Mouse (Mus musculus): ENCODE results near the gene Cdkl5.
"Not testable (repeated sequence)": the region's sequence is repeated elsewhere in the genome, so short reads cannot be mapped to it uniquely, and the experiment has no call there.

Cdkl5 gene

DNA sequence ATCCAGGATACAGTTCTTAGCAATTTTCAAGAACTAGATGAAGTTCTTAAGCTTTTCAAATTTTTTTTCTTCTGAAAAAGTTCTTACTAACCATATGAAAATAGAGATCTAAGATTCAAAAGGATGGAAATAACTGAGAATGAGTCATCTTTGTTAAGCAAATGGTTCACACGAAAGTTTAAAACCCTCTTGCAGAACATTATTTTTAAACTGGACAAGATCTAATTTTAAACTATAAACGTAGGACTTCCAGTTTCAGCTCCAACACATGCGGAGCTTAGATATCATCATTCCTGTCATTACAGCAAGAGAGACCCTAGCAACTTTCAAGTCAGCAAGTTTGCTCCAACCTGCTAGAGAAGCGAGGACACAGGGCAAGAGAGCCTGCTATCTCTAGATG, 88.0 kb downstream of the Cdkl5 start:
- DNase-seq: no peak

GRCm38 (mm10) chrX:160905913-160906312, 88.6 kb downstream of the Cdkl5 start:
- DNase-seq: no peak

DNA sequence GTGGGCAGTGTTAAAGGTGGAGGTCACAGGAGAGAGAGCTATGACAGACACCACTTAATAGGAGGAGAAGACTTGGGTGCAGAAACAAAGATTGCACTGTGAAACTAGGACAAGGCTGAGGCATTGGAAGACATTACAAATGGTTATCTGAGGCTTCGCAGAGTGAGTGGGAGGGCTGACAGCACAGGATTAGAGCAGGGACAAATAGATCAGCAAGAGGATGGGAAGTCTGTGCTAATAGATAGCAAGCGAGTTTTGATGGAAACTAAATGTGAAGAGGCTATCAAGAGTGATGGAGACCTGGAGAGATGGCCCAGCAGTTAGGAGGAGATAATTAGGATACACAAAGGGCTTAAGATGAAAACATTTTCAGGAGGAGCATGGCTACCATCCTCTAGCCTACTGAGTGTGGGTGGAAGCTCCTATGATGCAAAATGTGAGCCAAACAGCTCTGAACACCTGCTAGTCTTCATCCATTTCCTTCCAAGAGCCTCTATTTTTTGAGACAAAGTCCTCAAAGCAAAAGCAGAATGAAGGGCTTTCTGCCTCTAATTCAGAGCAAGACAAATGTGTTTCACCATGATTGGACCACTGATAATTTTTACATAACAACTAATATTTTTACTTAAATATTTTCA, 89.3 kb downstream of the Cdkl5 start:
- DNase-seq: no peak

- DNase-seq: no peak
These were observed 93.4 kb downstream of the Cdkl5 start for GRCm38 (mm10) chrX:160901118-160901517.

GRCm38 (mm10) chrX:160892077-160892476, 102.4 kb downstream of the Cdkl5 start:
- no peak for DNase-seq

DNA sequence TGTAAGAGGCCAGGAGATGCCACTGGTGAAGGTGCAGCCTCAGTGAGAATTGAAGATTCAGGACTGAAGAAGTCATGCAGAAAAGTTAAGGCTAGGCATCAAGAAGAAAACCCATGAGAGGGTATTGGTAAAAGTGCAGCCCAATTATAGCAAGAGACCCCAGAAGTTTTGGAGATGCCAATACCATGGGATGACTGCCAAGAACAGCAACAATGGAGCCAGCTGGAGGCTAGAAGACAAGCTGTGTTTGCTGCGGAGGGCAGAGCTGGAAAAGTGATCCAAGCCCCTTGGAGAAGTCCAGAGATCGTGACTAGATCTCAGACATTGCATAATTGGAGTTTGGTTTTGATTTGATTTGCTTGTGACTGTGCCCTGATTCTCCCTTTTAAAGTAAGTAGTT, 108.2 kb downstream of the Cdkl5 start:
- DNase-seq: no peak

GRCm38 (mm10) chrX:160866576-160866975, 127.9 kb downstream of the Cdkl5 start:
- DNase-seq: no peak

DNA sequence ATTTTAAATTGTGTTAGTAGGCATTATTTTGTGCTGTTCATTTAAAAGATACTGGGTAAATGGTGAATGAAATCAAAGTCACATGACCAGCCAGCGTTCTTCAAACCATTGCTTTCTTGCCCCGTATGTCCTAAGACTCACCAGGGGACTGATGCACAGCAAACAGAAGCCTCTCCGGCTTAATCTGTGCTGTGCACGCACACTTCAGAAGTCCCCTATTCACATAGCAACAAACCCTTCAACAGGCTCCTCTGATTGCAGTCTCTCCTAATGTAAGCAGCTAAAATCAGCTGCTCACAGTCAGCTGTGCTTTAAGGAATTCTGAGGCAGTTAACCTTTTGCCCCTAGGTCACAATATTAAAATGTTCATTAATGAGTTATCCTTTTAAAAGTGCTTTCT, 129.5 kb downstream of the Cdkl5 start:
- no peak for DNase-seq

DNA sequence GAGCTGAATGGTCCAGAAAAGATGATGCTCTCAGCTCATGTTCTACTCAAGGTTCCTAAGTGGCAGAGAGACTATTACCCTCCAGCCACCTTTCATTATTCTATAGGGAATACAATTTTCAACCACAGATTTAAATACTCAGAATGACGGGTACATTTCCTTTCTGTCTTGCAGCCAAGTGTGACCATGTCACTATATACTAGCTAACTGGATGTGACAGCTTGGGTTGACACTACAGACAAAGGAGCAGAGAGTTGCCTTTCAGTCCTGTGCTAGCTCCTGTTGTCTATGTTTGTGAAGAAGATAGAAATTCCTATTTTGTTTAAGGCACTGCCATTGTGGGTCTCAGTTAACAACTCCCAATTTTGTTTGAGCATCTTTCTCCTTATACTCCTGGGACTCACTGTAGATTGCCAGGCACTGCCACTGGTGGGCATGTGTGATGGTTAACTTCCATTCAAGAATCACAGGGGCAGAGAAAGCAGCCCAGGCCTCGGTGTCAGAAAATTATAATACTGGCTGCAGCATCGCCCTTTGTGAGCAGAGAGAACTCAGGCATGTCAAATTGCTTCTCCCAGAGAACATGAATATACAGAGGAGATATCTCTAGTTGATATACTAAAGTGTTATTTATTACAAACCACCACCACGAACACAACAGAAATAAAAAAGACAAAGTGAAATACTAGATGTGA, 130.7 kb downstream of the Cdkl5 start:
- no peak for DNase-seq

DNA sequence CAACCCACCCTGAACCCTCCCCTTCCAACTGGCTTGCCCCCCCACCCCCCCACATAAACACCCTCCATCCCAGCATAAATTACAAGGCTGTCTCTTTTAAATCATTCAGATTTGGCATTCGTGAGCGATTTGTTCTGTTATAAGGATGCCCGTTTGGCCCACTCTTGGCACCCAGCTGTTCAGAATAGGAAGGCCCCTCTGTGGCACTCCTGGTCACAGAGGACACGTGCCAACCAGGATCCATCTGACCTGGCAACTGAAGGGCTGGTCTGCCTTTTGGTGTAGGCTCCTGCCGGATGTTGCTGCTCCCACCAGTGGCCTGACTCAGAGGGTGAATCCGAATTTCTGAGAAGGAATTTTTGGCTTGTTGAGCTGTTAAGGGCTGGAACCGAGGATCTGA, 186.3 kb downstream of the Cdkl5 start:
- DNase-seq: no peak

DNA sequence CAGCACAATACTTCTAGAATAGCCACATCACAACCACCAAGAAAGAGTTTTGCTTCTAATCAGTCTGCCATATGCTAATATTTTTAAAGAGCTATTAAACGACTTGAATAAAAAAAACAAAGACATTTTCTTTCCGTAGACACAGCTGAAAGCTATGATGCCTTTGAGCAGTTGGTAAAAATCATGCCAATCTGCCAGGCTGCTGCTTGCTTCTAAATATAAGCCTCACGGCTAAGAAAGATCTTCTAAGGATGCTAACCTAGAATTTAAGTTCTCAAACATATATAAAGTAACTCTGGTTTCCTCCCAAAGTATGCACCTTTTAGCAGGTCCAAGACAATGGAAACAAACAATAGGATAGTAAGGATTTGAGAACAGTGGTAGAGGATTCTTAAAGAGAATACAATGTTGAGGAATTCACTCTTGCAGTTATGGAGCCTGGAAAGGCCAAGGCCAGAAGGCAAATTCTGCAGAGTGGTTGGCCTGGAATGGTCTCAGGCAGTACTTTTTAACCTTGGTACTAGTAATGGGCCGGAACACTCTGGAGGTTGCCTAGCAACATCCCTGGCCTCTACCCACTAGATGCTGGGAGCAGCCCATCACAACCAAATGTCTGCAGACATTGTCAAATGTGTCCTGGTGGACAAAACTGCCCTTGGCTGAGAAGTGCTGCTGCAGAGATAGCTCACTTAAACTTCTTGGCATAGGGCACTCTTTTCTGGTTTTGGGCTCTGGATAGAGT, 189.9 kb downstream of the Cdkl5 start:
- DNase-seq: no peak

- DNase-seq: no peak
These were observed 199.6 kb downstream of the Cdkl5 start for GRCm38 (mm10) chrX:160794920-160795319.

DNA sequence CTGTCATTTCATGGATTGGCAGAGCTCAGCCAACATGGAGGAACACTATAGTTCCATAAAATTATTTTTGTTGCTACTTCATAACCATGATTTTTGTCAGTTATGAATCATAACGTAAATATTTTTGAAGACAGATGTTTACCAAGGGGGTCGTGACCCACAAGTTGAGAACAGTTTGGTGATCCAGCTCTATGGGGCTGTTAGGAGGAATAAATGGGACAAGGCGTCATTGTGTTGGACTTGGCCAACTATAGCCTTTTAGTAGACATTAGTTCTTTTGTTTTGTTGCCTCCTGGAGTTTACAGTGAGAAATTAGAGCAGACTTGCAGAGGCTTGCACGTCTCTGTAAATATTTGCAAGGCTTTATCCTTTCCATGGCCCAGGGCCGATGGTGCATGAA, 212.2 kb downstream of the Cdkl5 start:
- no peak for DNase-seq

- DNase-seq: no peak
These were observed 221.5 kb downstream of the Cdkl5 start for GRCm38 (mm10) chrX:160773033-160773432.

GRCm38 (mm10) chrX:160769622-160770021, 224.9 kb downstream of the Cdkl5 start:
- not testable (repeated sequence) for DNase-seq

DNA sequence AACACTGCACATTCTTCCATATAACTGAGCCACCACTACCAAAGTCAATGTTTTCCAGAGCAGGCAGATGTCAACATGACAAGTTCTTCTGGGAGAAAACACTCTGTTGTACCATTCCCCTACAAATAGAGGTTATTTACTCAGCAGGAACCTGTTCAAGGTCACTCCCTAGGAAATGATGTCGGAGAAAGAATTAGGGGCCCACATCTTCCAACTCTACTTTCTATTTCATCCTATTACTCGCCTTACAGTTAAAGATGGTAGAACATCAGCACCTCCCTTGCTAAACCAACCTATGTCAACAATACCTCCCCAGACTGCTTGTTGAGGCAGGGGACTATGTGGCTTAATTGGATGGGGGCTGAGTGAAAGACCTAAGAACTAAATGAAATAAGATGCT, 226.8 kb downstream of the Cdkl5 start, which contains the start of gene Rs1:
Rs1 (plus strand) TSS at position 301 of the 400 bp plus-strand sequence.
- DNase-seq: no peak

- DNase-seq: no peak
These were observed 228.3 kb downstream of the Cdkl5 start for GRCm38 (mm10) chrX:160766233-160766616.

- DNase-seq: peak; percentile 94 to 95
These were observed 228.9 kb downstream of the Cdkl5 start for GRCm38 (mm10) chrX:160765389-160766232.

GRCm38 (mm10) chrX:160750808-160751207, 243.7 kb downstream of the Cdkl5 start:
- no peak for DNase-seq

- no peak for DNase-seq
These were observed 245.9 kb downstream of the Cdkl5 start for GRCm38 (mm10) chrX:160748653-160749052.

GRCm38 (mm10) chrX:160745399-160745798, 249.1 kb downstream of the Cdkl5 start:
- DNase-seq: no peak

DNA sequence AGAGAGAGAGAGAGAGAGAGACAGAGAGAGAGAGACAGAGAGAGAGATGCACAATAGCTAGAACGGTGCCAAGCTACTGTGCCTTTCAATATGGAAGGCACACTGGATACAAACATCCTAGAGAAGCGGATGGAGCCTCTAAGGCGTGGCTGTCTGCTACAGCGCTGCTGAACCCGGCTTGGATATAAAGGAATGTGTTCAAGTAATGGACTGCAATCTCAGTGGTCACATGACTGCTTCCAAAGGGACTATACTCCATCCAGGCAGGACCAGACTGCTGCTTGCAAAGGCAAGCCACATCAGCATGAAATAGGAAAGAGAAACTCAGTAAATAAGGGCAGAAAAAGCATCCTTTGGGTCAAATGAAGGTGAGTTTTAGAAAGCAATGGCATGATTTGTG, 258.9 kb downstream of the Cdkl5 start, which contains the start of gene Ppef1:
Ppef1 (minus strand) TSS at position 116 of the 400 bp plus-strand sequence.
- DNase-seq: no peak
